Mouse (Mus musculus) lung, postnatal 14 days (tissue): ENCODE data around the gene Myo1a.

ENCODE experiments used
- DNase-seq: peaks from one replicate; pipeline ENCODE4 v3.0.0; 2021

Gene Myo1a

GRCm38 (mm10) chr10:127766564-127766963, 61.6 kb downstream of the Myo1a start:
- no peak for DNase-seq
